Mouse (Mus musculus) MN1 (cell line): Measurements from ENCODE around the gene Prkar2b.
A peak's percentile ranks its signal among the peaks of the same experiment; 100 is the strongest.

Source experiments
- DNase-seq: peaks from one replicate; pipeline ENCODE4 v3.0.0-alpha.2; 2016; ENCODE audit warnings: low spot score

The Prkar2b gene

GRCm38 (mm10) chr12:31924135-31924534 is 137.0 kb downstream of the Prkar2b start:
- no peak for DNase-seq

- DNase-seq: no peak
Measured at GRCm38 (mm10) chr12:31920464-31921405, 140.4 kb downstream of the Prkar2b start.

- DNase-seq: no peak
Measured at GRCm38 (mm10) chr12:31917245-31917644, 143.9 kb downstream of the Prkar2b start.

GRCm38 (mm10) chr12:31916691-31917090 is 144.4 kb downstream of the Prkar2b start:
- no peak for DNase-seq

GRCm38 (mm10) chr12:31913614-31914013 is 147.5 kb downstream of the Prkar2b start:
- DNase-seq: peak; percentile 76

- no peak for DNase-seq
Measured at GRCm38 (mm10) chr12:31912966-31913551, 148.0 kb downstream of the Prkar2b start.
